Mouse (Mus musculus): ENCODE measurements around the gene Ahcyl2.
A peak's percentile ranks its signal among the peaks of the same experiment; 100 is the strongest.

- TF ChIP-seq CTCF (IDR thresholded peaks at IDR 0.05; ENCODE audit: borderline replicate concordance, extremely low read depth, insufficient read depth, insufficient read length) (peak; percentile 69; the same call in 1 of the 2 replicates), POLR2A (IDR thresholded peaks at IDR 0.05; ENCODE audit: borderline replicate concordance, extremely low read depth, insufficient read depth, insufficient read length, poor library complexity, severe bottlenecking) (no peak)
Observed at GRCm38 (mm10) chr6:29762524-29762923, 5.3 kb upstream of the Ahcyl2 start.
